Mouse (Mus musculus) spleen, adult 2 months (tissue): ENCODE measurements around the gene Tsr2. TPM values are rescaled to one million over a fixed set of nuclear protein-coding genes. Genes with fewer than 3 reads are reported as not detected.

ENCODE experiments used
- DNase-seq, 2 experiments: peaks; one replicate each; pipeline versions ENCODE4 v3.0.0 to v3.0.0-alpha.2; 2012 to 2021; ENCODE audit warnings: low spot score in 2 of 2, low read depth in 1 of 2
- H3K27ac ChIP-seq: fragments of 200-500 bp; 2 replicates; pipeline ENCODE4 v1.5.1; 2012; ENCODE audit warnings: low read length, inconsistent platforms; ENCODE audit not compliant: insufficient read depth
- H3K27me3 ChIP-seq: fragments of 200-500 bp; 2 replicates; pipeline ENCODE4 v1.6.1; 2012; ENCODE audit warnings: mild to moderate bottlenecking, moderate library complexity, low read length, inconsistent platforms; ENCODE audit not compliant: control insufficient read depth, insufficient read depth
- H3K36me3 ChIP-seq: fragments of 200-500 bp; 2 replicates; pipeline ENCODE4 v1.6.1; 2012; ENCODE audit warnings: mild to moderate bottlenecking, low read length, inconsistent platforms; ENCODE audit not compliant: control insufficient read depth, insufficient read depth
- H3K4me1 ChIP-seq: fragments of 200-500 bp; 2 replicates; pipeline ENCODE4 v1.6.1; 2011; ENCODE audit warnings: inconsistent platforms; ENCODE audit not compliant: control insufficient read depth, insufficient read depth, insufficient read length
- H3K4me3 ChIP-seq: fragments of 200-500 bp; 2 replicates; pipeline ENCODE4 v1.5.1; 2011; ENCODE audit warnings: mild to moderate bottlenecking, inconsistent platforms; ENCODE audit not compliant: insufficient read depth, insufficient read length; ENCODE audit errors: extremely low read depth
- CTCF ChIP-seq: fragments of 200-500 bp; IDR thresholded peaks from 2 replicates; pipeline ENCODE4 v1.5.1; 2011; ENCODE audit warnings: mild to moderate bottlenecking, inconsistent platforms; ENCODE audit not compliant: insufficient read depth, insufficient read length, insufficient replicate concordance; ENCODE audit errors: extremely low read depth
- POLR2A ChIP-seq: fragments of 200-500 bp; IDR thresholded peaks from 2 replicates; pipeline ENCODE4 v1.6.1; 2011; ENCODE audit warnings: low read depth, low read length, inconsistent platforms
- WGBS: fragments of 180-500 bp; shearing (Covaris S2); methylation state at CpG from one replicate; pipeline ENCODE4 v1.1.7; 2018; 5-methylcytosine and 5-hydroxymethylcytosine counted together
- polyA plus RNA-seq: library from polyadenylated mRNA; depleted of rRNA; stranded (reverse); fragments of >200 nt; gene quantifications from 2 replicates; pipeline ENCODE4 v1.2.3, GENCODE M21; 2012; rRNA removed

Tsr2 gene
- 2.7 and 3.0 TPM in 2 replicates for polyA plus RNA-seq

DNA sequence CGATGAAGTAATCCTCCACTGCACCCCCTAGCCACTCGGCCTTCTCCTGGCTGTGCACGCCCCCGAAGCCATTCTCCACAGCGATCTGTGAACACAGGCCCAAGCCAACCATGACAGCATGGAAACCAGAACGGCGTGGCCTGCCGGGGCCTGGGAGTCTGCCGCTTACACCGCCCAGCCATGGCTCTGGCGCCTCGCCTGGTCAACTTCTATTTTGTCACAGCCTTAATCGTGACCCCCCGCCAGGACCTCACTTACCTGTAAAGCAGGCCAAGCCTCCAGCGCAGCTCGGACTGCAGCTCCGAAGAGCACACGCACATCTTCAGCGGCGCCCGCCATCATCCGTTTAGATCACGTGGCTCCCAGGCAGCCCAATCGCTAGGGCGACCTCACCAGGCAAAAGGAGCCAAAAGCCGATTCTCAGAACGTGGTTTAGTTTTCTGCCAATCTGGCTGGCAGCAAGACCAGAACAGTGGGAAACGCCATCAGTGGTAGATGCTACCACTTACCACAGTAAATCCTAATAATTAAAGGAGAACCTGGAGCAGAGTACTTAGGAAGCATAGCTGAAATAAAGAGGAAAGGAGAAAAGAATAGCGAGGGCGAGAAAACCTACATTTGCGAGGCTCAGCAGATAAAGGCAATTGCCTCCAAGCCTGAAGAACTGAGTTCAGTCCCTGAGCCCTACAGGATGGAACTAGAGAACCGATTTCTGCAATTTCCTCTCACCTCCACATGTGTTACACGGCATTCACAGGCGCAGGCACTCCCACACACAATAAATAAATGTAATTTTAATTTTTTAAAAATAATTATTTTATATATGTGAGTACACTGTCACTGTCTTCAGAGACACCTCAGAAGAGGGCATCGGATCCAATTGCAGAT lies at the start of gene Tsr2:
Gene Tsr2, minus strand, starts transcription at position 373 of the 888 bp plus-strand sequence.
- Histone ChIP-seq H3K36me3 (no peaks in the 10 kb centered on the region), H3K27ac (0 out of 2 replicates have a peak within 1 kb of the TSS, but pooled peaks have one; percentile 53), H3K4me1 (no peaks in the 10 kb centered on the region), H3K27me3 (no peaks in the 10 kb centered on the region), H3K4me3 (peak within 1 kb of the TSS; percentile 81)
- no peak for TF ChIP-seq POLR2A
- 34% methylated on average over 35 of the region's 35 CpGs for WGBS
- peak; percentile 54 to 67 for DNase-seq

DNA sequence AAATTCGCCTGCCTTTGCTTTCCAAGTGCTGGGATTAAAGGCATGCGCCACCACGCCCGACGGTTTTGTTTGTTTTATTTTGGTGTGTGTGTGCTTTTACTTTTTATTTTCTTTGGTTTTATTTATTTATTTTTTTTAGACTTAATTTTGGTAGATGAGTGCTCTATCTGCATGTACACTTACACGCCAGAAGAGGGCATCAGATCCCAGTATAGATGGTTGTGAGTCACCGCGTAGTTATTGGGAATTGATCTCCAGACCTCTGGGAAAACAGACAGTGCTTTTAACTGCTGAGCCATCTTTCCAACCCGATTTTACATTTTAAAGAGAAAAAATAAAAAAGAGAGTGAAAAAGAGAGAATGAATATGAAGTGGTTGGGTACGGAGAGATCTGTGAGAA lies 36.4 kb upstream of the Tsr2 start:
- no peaks in the 10 kb centered on the region for H3K4me1 ChIP-seq
- TF ChIP-seq POLR2A = no peak
- TF ChIP-seq CTCF = no peak
- DNase-seq = no peak
- no peaks in the 10 kb centered on the region for H3K36me3 ChIP-seq
- H3K4me3 ChIP-seq = no peak overlapping the region
- H3K27ac ChIP-seq = no peak overlapping the region
- whole genome bisulfite sequencing = 42% methylated on average over 10 of the region's 10 CpGs
- H3K27me3 ChIP-seq = no peaks in the 10 kb centered on the region

DNA sequence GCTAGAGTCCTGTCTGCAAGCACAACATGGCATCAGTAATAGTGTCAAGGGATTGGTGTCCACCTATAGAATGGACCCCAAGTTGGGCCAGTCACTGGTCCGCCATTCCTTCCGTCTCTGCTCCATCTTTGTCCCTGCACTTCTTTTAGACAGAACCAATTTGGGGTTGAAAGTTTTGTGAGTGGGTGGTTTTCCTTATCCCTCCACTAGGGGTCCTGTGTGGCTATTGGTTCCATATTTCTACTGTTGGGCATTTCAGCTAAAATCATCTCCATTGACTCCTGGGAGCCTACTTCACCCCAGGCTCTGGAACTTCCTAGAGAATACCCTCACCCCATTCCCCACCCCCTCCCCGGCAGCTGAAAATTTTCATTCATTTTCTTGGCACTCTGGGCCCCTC lies 34.1 kb upstream of the Tsr2 start:
- 73% methylated on average over 3 of the region's 3 CpGs for WGBS
- H3K36me3 ChIP-seq = no peaks in the 10 kb centered on the region
- no peak overlapping the region for H3K4me3 ChIP-seq
- no peaks in the 10 kb centered on the region for H3K4me1 ChIP-seq
- no peaks in the 10 kb centered on the region for H3K27me3 ChIP-seq
- no peak for DNase-seq
- no peak overlapping the region for H3K27ac ChIP-seq
- no peak for TF ChIP-seq CTCF
- no peak for TF ChIP-seq POLR2A

DNA sequence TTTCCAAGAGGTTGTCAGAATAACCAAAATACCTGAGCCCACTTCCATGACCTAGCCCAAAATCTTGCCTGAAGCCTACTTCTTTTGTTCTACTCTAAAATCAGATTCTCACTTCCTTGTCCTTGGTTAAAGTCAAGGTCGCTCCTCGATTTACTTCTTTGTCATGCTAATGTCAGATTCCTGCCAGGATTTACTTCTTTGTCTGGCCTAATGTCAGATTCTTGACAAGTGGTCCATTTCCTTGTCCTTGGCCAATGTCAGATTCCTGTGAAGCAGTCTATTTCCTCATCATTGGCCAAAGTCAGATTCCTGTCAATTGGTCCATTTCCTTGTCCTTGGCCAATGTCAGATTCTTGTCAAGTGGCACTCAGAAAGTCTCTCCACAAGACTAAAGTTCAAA lies 27.6 kb upstream of the Tsr2 start:
- Histone ChIP-seq H3K36me3 (no peaks in the 10 kb centered on the region), H3K27ac (no peak overlapping the region), H3K4me1 (no peaks in the 10 kb centered on the region), H3K27me3 (no peaks in the 10 kb centered on the region), H3K4me3 (no peak overlapping the region)
- no peak for DNase-seq
- TF ChIP-seq POLR2A (no peak), CTCF (no peak)
- WGBS = 79% methylated on average over 2 of the region's 2 CpGs

DNA sequence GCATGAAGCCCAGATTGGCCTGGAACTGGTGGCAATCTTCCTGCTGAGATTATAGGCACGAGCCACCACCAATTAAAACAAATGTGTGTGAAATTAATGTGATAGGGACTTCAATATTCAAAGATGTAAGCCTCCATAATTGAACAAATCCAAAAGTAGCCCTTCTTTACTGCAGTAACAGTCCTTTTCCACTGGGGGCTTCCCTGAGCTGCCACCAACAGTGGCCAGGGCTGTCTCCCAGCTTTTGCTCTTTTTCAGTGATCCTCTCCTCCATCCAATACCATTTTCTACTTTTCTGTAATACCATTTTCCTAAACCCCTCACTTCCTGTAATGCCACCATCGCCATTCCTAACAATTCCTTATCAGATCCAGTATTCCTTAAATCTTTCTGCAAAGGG lies 21.1 kb upstream of the Tsr2 start:
- Histone ChIP-seq H3K27ac (no peak overlapping the region), H3K36me3 (no peaks in the 10 kb centered on the region), H3K27me3 (no peaks in the 10 kb centered on the region), H3K4me1 (no peaks in the 10 kb centered on the region), H3K4me3 (no peak overlapping the region)
- TF ChIP-seq CTCF = no peak
- TF ChIP-seq POLR2A = no peak
- peak in 1 of 2 experiments; percentile 3 for DNase-seq
- 11% methylated on average over 2 of the region's 2 CpGs for WGBS

DNA sequence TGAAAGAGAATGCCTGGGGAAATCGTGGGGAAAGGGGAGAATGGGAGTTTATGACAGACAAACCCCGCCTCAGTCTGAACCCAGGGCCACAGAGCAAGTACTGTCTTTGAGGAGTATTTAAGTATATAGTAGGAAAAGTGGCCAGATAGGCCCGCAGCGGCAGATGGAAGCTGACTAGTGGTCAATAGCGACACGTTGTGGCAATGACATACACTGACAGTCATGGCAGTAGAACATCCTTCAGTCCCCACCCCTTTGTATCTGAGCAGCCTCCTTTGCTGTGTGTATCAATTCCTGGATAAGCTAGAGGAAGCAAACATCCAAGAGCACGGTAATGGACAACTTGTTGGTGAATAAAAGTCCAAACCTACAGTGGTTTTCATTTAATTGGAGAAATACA lies 20.5 kb upstream of the Tsr2 start:
- no peaks in the 10 kb centered on the region for H3K4me1 ChIP-seq
- H3K36me3 ChIP-seq = no peaks in the 10 kb centered on the region
- WGBS = 16% methylated on average over 7 of the region's 7 CpGs
- no peaks in the 10 kb centered on the region for H3K27me3 ChIP-seq
- no peak overlapping the region for H3K27ac ChIP-seq
- H3K4me3 ChIP-seq = no peak overlapping the region
- peak in 1 of 2 experiments; percentile 9 for DNase-seq
- TF ChIP-seq POLR2A (no peak), CTCF (peak; percentile 30; the same call in 1 of the 2 replicates)

DNA sequence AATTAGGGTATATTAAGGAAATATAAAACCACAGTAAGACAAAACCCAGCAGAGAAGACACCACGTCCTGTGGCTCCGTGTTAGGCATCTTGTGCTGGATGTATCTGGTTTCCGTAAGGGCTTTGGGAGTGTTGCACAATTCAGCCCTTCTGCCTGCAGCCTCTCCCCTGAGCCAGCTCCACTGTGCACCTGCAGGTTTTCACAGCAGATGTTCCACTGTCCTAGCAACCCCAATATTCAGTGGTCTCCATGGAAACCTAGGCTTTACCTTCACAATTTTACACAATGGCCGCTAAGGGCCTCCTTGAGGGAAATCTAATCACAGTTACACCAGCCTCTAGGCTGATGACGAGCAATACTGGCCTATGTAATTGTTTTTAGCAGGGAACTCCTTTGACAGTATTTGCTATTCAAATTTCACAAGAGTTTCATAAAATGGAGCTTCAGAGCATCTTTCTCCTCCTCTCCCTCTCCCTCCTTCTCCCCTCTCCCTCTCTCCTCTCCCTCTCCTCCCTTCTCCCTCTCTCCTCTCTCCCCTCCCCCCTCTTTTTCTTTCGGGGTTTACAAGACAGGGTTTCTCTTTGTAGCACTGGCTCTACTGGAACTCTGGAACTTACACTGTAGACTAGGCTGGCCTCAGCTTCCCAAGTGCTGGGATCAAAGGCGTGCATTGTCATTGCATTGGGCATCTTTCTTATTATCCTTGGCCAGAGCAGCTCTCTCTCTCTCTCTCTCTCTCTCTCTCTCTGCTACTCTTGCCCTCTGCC lies 11.1 kb upstream of the Tsr2 start:
- Histone ChIP-seq H3K27me3 (no peaks in the 10 kb centered on the region), H3K4me3 (no peak overlapping the region), H3K4me1 (no peaks in the 10 kb centered on the region), H3K27ac (no peak overlapping the region), H3K36me3 (no peaks in the 10 kb centered on the region)
- DNase-seq = no peak
- no peak for TF ChIP-seq POLR2A
- TF ChIP-seq CTCF = no peak
- WGBS = 69% methylated on average over 7 of the region's 7 CpGs
